Mouse (Mus musculus) B cell, adult 67 days (primary cell): ENCODE data around the gene Csf3. TPM values are rescaled to one million over a fixed set of nuclear protein-coding genes. Genes with fewer than 3 reads are reported as not detected.

ENCODE experiments used
- total RNA-seq, 2 experiments: library from RNA; stranded (reverse); gene quantifications; 4 replicates each; pipeline ENCODE4 v1.2.4; 2023

Csf3 gene
- total RNA-seq: not detected

GRCm38 (mm10) chr11:98701213-98701670 is at the start of gene Csf3:
Gene Csf3, plus strand, starts transcription at chr11:98701263.

GRCm38 (mm10) chr11:98664091-98664490 is 37.0 kb upstream of the Csf3 start, which contains the start of gene Gsdma:
Gene Gsdma, plus strand, starts transcription at chr11:98664351.

GRCm38 (mm10) chr11:98681786-98682745 is 19.0 kb upstream of the Csf3 start, which contains the start of gene Psmd3:
Gene Psmd3, plus strand, starts transcription at chr11:98682554.

DNA sequence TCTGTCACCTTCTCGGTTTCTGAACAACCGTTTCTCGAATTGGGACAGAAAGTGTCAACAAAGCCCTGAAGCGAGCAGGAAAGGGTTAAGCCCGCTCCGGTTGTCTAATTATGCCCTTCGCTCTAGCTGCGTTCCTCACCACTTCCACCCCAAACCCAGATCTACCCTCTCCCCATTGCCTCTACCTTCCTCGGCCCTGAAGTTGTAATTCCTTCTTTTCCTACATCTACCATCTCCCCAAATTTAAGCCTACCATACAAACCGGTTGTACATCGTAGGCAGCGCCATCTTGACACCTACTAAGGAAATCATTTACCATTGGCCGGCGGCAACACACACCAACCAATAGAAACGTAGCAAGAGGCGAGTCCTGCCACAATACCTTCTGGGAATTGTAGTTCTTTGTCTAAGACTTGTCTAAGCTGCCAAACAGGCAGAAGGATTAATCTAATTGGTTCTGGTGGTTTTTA is 28.1 kb downstream of the Csf3 start, which contains the start of gene Med24:
Gene Med24 (minus strand): TSS at position 317 of the 470 bp plus-strand sequence.

DNA sequence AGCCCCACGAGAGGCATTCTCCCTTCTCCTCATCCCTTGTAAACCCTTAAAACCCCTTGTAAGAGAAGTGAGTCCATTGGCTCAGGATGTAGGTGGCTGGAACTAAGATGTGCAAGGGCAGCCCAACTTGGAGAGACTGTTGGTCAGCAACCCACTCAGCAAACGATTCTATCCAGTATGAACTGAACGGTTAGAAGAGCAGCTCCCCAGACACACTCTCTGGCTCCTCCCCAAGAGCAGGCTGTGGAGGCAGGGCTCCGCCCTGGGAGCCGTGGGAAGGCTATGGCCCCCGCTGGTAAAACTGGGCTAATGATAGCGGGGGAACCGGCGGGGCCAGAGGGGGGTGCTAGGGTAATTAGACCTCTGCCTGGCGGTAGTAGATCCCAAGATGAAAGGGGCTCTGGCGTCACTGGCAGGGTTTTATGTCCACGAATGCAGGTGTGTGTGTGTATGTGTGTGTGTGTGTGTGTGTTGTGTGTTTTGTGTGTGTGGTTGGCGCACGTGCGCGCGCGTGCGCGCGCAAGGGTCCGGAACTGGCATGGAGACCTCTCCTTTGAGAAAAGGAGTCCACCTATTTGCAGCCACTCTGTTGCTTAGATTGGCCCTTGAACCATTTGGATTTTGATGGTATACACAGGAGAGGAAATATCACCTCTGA is 39.5 kb downstream of the Csf3 start, which contains the start of gene Thra:
Gene Thra (plus strand): TSS at position 246 of the 658 bp plus-strand sequence.

Other genes starting within 250 kb of the Csf3 start
- 100 to 1,000 TPM; 627 to 726 TPM for gene Ikzf3, start 155.2 kb upstream of the Csf3 start, total RNA-seq
- 10 to 100 TPM in 1 of 2 experiments, 1 to 10 TPM in 1; 4.8 to 12.8 TPM for gene Zpbp2, start 150.2 kb upstream of the Csf3 start, total RNA-seq
- gene Ormdl3, start 113.9 kb upstream of the Csf3 start, total RNA-seq: 10 to 100 TPM; 19.3 to 19.6 TPM
- not detected for gene Lrrc3c, start 103.0 kb upstream of the Csf3 start, total RNA-seq
- gene Gm12355, start 75.6 kb upstream of the Csf3 start, total RNA-seq: 10 to 100 TPM; 24.9 to 27.5 TPM
- gene Gsdma3, start 74.9 kb upstream of the Csf3 start, total RNA-seq: not detected
- not detected for gene Gsdma2, start 54.5 kb upstream of the Csf3 start, total RNA-seq
- not detected for gene Gsdma, start 36.9 kb upstream of the Csf3 start, total RNA-seq
- 10 to 100 TPM; 70.5 to 80.3 TPM for gene Psmd3, start 18.7 kb upstream of the Csf3 start, total RNA-seq
- 10 to 100 TPM; 95.9 to 99.3 TPM for gene Med24, start 28.2 kb downstream of the Csf3 start, total RNA-seq
- gene Thra, start 39.4 kb downstream of the Csf3 start, total RNA-seq: 10 to 100 TPM in 1 of 2 experiments, 1 to 10 TPM in 1; 8.1 to 10.3 TPM
- 1 to 10 TPM; 1.5 to 2.3 TPM for gene Nr1d1, start 74.1 kb downstream of the Csf3 start, total RNA-seq
- gene Msl1, start 94.3 kb downstream of the Csf3 start, total RNA-seq: 100 to 1,000 TPM; 146 to 155 TPM
- 100 to 1,000 TPM in 1 of 2 experiments, 10 to 100 TPM in 1; 94.5 to 108 TPM for gene Casc3, start 103.6 kb downstream of the Csf3 start, total RNA-seq
- 1 to 10 TPM; 3.1 to 3.5 TPM for gene Rapgefl1, start 135.5 kb downstream of the Csf3 start, total RNA-seq
- 10 to 100 TPM; 49.3 to 49.6 TPM for gene Wipf2, start 162.4 kb downstream of the Csf3 start, total RNA-seq
- 1 to 10 TPM; 2.0 to 3.0 TPM for gene Cdc6, start 206.5 kb downstream of the Csf3 start, total RNA-seq
- 10 to 100 TPM; 79.8 to 80.3 TPM for gene Rara, start 226.6 kb downstream of the Csf3 start, total RNA-seq